Mouse (Mus musculus) embryo, embryonic 9.5 days (tissue): ENCODE measurements at regions not wholly inside any gene's neighbourhood (a gene's known extent, or its start where the extent isn't known, plus 50 kb on each side); places are given as distances from the start of the nearest gene placed in this dataset.
A peak's percentile ranks its signal among the peaks of the same experiment; 100 is the strongest.

Experiments used
- DNase-seq: peaks from one replicate; pipeline ENCODE4 v3.0.0-alpha.2; 2017; ENCODE audit errors: extremely low spot score

- peak; percentile 17 for DNase-seq
These were observed 71.4 kb downstream of the Fam173b start for GRCm38 (mm10) chr15:31673038-31673437.

- no peak for DNase-seq
These were observed 75.1 kb downstream of the Fam173b start for GRCm38 (mm10) chr15:31676771-31677191.

- DNase-seq, result no peak
These were observed 91.5 kb downstream of the Fam173b start for GRCm38 (mm10) chr15:31693109-31693508.

- DNase-seq, result no peak
These were observed 93.4 kb downstream of the Fam173b start for GRCm38 (mm10) chr15:31694877-31695671.

- no peak for DNase-seq
These were observed 101.7 kb downstream of the Fam173b start for GRCm38 (mm10) chr15:31703400-31703799.

- DNase-seq, result no peak
These were observed 105.8 kb downstream of the Fam173b start for GRCm38 (mm10) chr15:31707416-31707815.

- DNase-seq, result no peak
These were observed 119.4 kb downstream of the Fam173b start for GRCm38 (mm10) chr15:31721019-31721418.

GRCm38 (mm10) chr15:31722429-31722828 lies 120.8 kb downstream of the Fam173b start:
- no peak for DNase-seq

- DNase-seq, result no peak
These were observed 122.6 kb downstream of the Fam173b start for GRCm38 (mm10) chr15:31724252-31724651.

GRCm38 (mm10) chr15:31729133-31729532 lies 127.5 kb downstream of the Fam173b start:
- DNase-seq, result no peak

- no peak for DNase-seq
These were observed 140.0 kb downstream of the Fam173b start for GRCm38 (mm10) chr15:31741686-31742085.

- no peak for DNase-seq
These were observed 142.9 kb downstream of the Fam173b start for GRCm38 (mm10) chr15:31744570-31744969.

GRCm38 (mm10) chr15:31752632-31753031 lies 151.0 kb downstream of the Fam173b start:
- no peak for DNase-seq

GRCm38 (mm10) chr15:31753578-31754281 lies 152.1 kb downstream of the Fam173b start:
- DNase-seq, result peak; percentile 31

GRCm38 (mm10) chr15:31768959-31769844 lies 167.6 kb downstream of the Fam173b start:
- no peak for DNase-seq

GRCm38 (mm10) chr15:31783081-31783480 lies 181.4 kb downstream of the Fam173b start:
- DNase-seq, result no peak

- no peak for DNase-seq
These were observed 183.4 kb downstream of the Fam173b start for GRCm38 (mm10) chr15:31785022-31785421.

GRCm38 (mm10) chr15:31798863-31799262 lies 197.2 kb downstream of the Fam173b start:
- no peak for DNase-seq

GRCm38 (mm10) chr15:31805522-31805921 lies 203.9 kb downstream of the Fam173b start:
- no peak for DNase-seq

- no peak for DNase-seq
These were observed 213.9 kb downstream of the Fam173b start for GRCm38 (mm10) chr15:31815551-31815950.

GRCm38 (mm10) chr15:31819219-31819618 lies 217.6 kb downstream of the Fam173b start:
- no peak for DNase-seq

GRCm38 (mm10) chr15:31827219-31827618 lies 225.6 kb downstream of the Fam173b start:
- no peak for DNase-seq
